Mouse (Mus musculus): ENCODE data around the gene Ift88. TPM values are rescaled to one million over a fixed set of nuclear protein-coding genes. Genes with fewer than 3 reads are reported as not detected.

The Ift88 gene
- polyA plus RNA-seq, 1 experiment from 2014 or later = 13.5 TPM

- Histone ChIP-seq H3K27me3 (ENCODE audit: control insufficient read depth, insufficient read depth, low read depth, low read length) (no peaks in the 10 kb centered on the region), H3K4me3 (ENCODE audit: low read length) (no peak overlapping the region), H3K9ac (ENCODE audit: low read length) (no peak overlapping the region), H3K4me2 (ENCODE audit: low read depth, low read length) (no peak overlapping the region), H3K4me1 (replicated peaks; ENCODE audit: control insufficient read depth, insufficient read depth, low read length) (peaks cover 9% of the 10 kb centered on the region; the same call in 1 of the 2 replicates), H3K36me3 (ENCODE audit: control insufficient read depth, insufficient read depth, low read length) (peaks cover 13% of the 10 kb centered on the region; the same call in 1 of the 2 replicates), H3K9me3 (ENCODE audit: control insufficient read depth, low read length) (no peaks in the 10 kb centered on the region), H3K27ac (ENCODE audit: low read length) (peak overlapping the region; percentile 51)
- ATAC-seq (ENCODE audit: low read depth) = no peak
- WGBS = 69% methylated on average over 8 of the region's 8 CpGs
These were observed 122.3 kb downstream of the Ift88 start for GRCm38 (mm10) chr14:57546131-57546530.

DNA sequence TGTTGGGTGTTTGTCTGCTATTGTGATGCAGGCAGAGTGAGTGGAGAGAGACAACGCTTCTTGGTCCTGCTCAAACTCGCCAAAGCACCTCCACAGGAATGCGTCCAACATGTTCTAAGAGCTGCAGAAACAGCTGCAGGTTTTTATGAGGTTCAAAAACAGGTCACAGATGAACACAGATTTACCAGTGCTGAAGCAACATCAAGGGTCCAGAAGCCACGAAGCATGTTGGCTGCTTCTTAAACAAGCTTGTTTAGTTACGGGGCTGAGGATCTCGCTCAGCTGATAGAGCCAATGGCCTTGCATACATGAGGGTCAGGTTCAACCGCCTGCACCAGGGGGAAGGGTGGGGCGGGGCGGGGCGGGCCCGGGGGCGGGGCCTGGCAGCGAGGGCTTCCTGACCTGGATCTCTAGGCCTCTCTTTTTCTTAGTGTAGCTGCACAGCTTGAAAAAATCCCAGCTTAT is 122.7 kb downstream of the Ift88 start:
- Histone ChIP-seq H3K27me3 (ENCODE audit: control insufficient read depth, insufficient read depth, low read depth, low read length) (no peaks in the 10 kb centered on the region), H3K9ac (ENCODE audit: low read length) (peak overlapping the region; percentile 38), H3K36me3 (ENCODE audit: control insufficient read depth, insufficient read depth, low read length) (peaks cover 13% of the 10 kb centered on the region; the same call in 1 of the 2 replicates), H3K27ac (ENCODE audit: low read length) (peak overlapping the region; percentile 51), H3K4me3 (ENCODE audit: low read length) (no peak overlapping the region), H3K4me2 (ENCODE audit: low read depth, low read length) (no peak overlapping the region), H3K9me3 (ENCODE audit: control insufficient read depth, low read length) (no peaks in the 10 kb centered on the region), H3K4me1 (replicated peaks; ENCODE audit: control insufficient read depth, insufficient read depth, low read length) (peaks cover 9% of the 10 kb centered on the region; the same call in 1 of the 2 replicates)
- WGBS = 13% methylated on average over 13 of the region's 13 CpGs
- peak; percentile 92 for ATAC-seq (ENCODE audit: low read depth)

- H3K4me3 ChIP-seq (ENCODE audit: low read length) = no peak overlapping the region
- peak overlapping the region; percentile 51 for H3K27ac ChIP-seq (ENCODE audit: low read length)
- 34% methylated on average over 5 of the region's 5 CpGs for WGBS
- peak; percentile 40; the same call in 1 of the 2 replicates for ATAC-seq (ENCODE audit: low read depth)
- no peaks in the 10 kb centered on the region for H3K27me3 ChIP-seq (ENCODE audit: control insufficient read depth, insufficient read depth, low read depth, low read length)
- H3K4me1 ChIP-seq (replicated peaks; ENCODE audit: control insufficient read depth, insufficient read depth, low read length) = peaks cover 9% of the 10 kb centered on the region; the same call in 1 of the 2 replicates
- H3K4me2 ChIP-seq (ENCODE audit: low read depth, low read length) = no peak overlapping the region
- peaks cover 13% of the 10 kb centered on the region; the same call in 1 of the 2 replicates for H3K36me3 ChIP-seq (ENCODE audit: control insufficient read depth, insufficient read depth, low read length)
- H3K9me3 ChIP-seq (ENCODE audit: control insufficient read depth, low read length) = no peaks in the 10 kb centered on the region
- no peak overlapping the region for H3K9ac ChIP-seq (ENCODE audit: low read length)
These were observed 123.2 kb downstream of the Ift88 start for GRCm38 (mm10) chr14:57547062-57547461.

DNA sequence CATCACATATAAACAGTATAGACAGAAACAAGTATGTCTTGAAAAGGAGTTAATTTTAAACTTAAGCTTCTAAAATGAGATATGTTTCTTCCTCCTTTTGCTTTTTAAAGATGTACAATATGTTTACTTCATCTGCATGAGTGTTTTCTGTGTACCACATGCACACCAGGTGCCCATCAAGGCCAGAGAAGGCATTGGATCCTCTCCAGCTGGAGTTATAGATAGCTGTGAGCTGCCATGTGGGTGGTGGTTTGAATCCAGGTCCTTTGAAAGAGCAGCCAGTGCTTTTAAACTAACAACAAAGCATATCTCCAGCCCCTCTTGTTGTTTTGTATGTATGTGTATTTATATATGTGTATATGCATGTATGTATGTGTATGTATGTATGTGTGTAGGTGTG is 129.1 kb downstream of the Ift88 start:
- no peak overlapping the region for H3K9ac ChIP-seq (ENCODE audit: low read length)
- no peak for ATAC-seq (ENCODE audit: low read depth)
- no peak overlapping the region for H3K4me3 ChIP-seq (ENCODE audit: low read length)
- H3K27ac ChIP-seq (ENCODE audit: low read length) = no peak overlapping the region
- no peaks in the 10 kb centered on the region for H3K27me3 ChIP-seq (ENCODE audit: control insufficient read depth, insufficient read depth, low read depth, low read length)
- no peaks in the 10 kb centered on the region for H3K4me1 ChIP-seq (replicated peaks; ENCODE audit: control insufficient read depth, insufficient read depth, low read length)
- H3K4me2 ChIP-seq (ENCODE audit: low read depth, low read length) = no peak overlapping the region
- H3K9me3 ChIP-seq (ENCODE audit: control insufficient read depth, low read length) = no peaks in the 10 kb centered on the region
- H3K36me3 ChIP-seq (ENCODE audit: control insufficient read depth, insufficient read depth, low read length) = peaks cover 13% of the 10 kb centered on the region; the same call in 1 of the 2 replicates

DNA sequence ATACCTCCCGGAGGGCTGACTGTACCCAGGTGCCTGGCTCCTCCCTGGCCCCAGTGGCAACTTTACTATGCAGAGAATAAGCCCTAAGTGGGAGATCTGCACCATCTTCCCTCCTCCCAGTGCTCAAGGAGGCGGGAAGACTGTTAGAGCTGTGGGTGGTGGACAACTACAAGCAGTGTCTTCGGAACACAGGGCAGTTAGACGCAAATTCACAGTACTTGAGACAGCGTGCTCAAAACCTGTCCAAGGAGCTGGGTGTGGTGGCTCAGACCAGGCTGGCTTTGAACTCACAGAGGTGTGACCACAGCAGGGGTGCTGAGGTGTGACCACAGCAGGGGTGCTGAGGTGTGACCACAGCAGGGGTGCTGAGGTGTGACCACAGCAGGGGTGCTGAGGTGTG is 130.6 kb downstream of the Ift88 start:
- ATAC-seq (ENCODE audit: low read depth) = no peak
- no peak overlapping the region for H3K4me3 ChIP-seq (ENCODE audit: low read length)
- no peak overlapping the region for H3K9ac ChIP-seq (ENCODE audit: low read length)
- H3K4me2 ChIP-seq (ENCODE audit: low read depth, low read length) = no peak overlapping the region
- H3K9me3 ChIP-seq (ENCODE audit: control insufficient read depth, low read length) = no peaks in the 10 kb centered on the region
- peaks cover 7% of the 10 kb centered on the region; the same call in 1 of the 2 replicates for H3K36me3 ChIP-seq (ENCODE audit: control insufficient read depth, insufficient read depth, low read length)
- 83% methylated on average over 5 of the region's 5 CpGs for whole genome bisulfite sequencing
- no peak overlapping the region for H3K27ac ChIP-seq (ENCODE audit: low read length)
- H3K4me1 ChIP-seq (replicated peaks; ENCODE audit: control insufficient read depth, insufficient read depth, low read length) = no peaks in the 10 kb centered on the region
- no peaks in the 10 kb centered on the region for H3K27me3 ChIP-seq (ENCODE audit: control insufficient read depth, insufficient read depth, low read depth, low read length)

GRCm38 (mm10) chr14:57555471-57556070 is 131.7 kb downstream of the Ift88 start:
- Histone ChIP-seq H3K27me3 (ENCODE audit: control insufficient read depth, insufficient read depth, low read depth, low read length) (no peaks in the 10 kb centered on the region), H3K4me2 (ENCODE audit: low read depth, low read length) (no peak overlapping the region), H3K36me3 (ENCODE audit: control insufficient read depth, insufficient read depth, low read length) (no peaks in the 10 kb centered on the region), H3K9me3 (ENCODE audit: control insufficient read depth, low read length) (no peaks in the 10 kb centered on the region), H3K4me1 (replicated peaks; ENCODE audit: control insufficient read depth, insufficient read depth, low read length) (no peaks in the 10 kb centered on the region), H3K4me3 (ENCODE audit: low read length) (no peak overlapping the region), H3K27ac (ENCODE audit: low read length) (no peak overlapping the region), H3K9ac (ENCODE audit: low read length) (no peak overlapping the region)
- no peak for ATAC-seq (ENCODE audit: low read depth)
- WGBS = 76% methylated on average over 7 of the region's 7 CpGs

DNA sequence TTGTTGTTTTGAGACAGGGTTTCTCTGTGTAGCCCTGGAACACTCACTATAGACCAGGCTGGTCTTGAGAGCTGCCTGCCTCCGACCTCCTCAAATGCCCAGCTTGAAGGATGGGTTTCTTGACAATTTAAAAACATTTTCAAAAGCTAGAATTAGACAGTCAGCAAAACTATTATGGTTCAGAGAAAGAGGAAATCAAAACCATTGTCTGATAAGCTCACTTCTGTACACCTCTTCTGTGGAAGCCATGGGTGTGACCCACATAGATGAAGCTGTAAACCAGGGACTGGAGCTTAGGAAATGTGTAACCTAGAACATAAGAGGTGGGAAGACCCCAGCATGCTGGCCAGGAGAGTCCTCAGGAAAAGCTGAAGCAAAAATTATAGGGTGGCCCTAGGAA is 133.1 kb downstream of the Ift88 start:
- no peaks in the 10 kb centered on the region for H3K36me3 ChIP-seq (ENCODE audit: control insufficient read depth, insufficient read depth, low read length)
- H3K9ac ChIP-seq (ENCODE audit: low read length) = no peak overlapping the region
- H3K4me3 ChIP-seq (ENCODE audit: low read length) = no peak overlapping the region
- H3K9me3 ChIP-seq (ENCODE audit: control insufficient read depth, low read length) = no peaks in the 10 kb centered on the region
- H3K4me2 ChIP-seq (ENCODE audit: low read depth, low read length) = no peak overlapping the region
- WGBS = 80% methylated on average over 1 of the region's 1 CpGs
- H3K27me3 ChIP-seq (ENCODE audit: control insufficient read depth, insufficient read depth, low read depth, low read length) = no peaks in the 10 kb centered on the region
- no peak for ATAC-seq (ENCODE audit: low read depth)
- no peaks in the 10 kb centered on the region for H3K4me1 ChIP-seq (replicated peaks; ENCODE audit: control insufficient read depth, insufficient read depth, low read length)
- H3K27ac ChIP-seq (ENCODE audit: low read length) = no peak overlapping the region

- H3K9ac ChIP-seq (ENCODE audit: low read length) = no peak overlapping the region
- no peak overlapping the region for H3K4me3 ChIP-seq (ENCODE audit: low read length)
- H3K4me1 ChIP-seq (replicated peaks; ENCODE audit: control insufficient read depth, insufficient read depth, low read length) = peaks cover 2% of the 10 kb centered on the region
- 79% methylated on average over 6 of the region's 6 CpGs for WGBS
- no peaks in the 10 kb centered on the region for H3K27me3 ChIP-seq (ENCODE audit: control insufficient read depth, insufficient read depth, low read depth, low read length)
- no peak overlapping the region for H3K4me2 ChIP-seq (ENCODE audit: low read depth, low read length)
- no peak overlapping the region for H3K27ac ChIP-seq (ENCODE audit: low read length)
- ATAC-seq (ENCODE audit: low read depth) = no peak
- H3K9me3 ChIP-seq (ENCODE audit: control insufficient read depth, low read length) = no peaks in the 10 kb centered on the region
- peaks cover 2% of the 10 kb centered on the region; the same call in 1 of the 2 replicates for H3K36me3 ChIP-seq (ENCODE audit: control insufficient read depth, insufficient read depth, low read length)
These were observed 141.8 kb downstream of the Ift88 start for GRCm38 (mm10) chr14:57565626-57566025.

All from lung, embryonic 16.5 days (tissue).